ENCODE assay signal across 19 mouse cellular contexts in the genomic region with DNA sequence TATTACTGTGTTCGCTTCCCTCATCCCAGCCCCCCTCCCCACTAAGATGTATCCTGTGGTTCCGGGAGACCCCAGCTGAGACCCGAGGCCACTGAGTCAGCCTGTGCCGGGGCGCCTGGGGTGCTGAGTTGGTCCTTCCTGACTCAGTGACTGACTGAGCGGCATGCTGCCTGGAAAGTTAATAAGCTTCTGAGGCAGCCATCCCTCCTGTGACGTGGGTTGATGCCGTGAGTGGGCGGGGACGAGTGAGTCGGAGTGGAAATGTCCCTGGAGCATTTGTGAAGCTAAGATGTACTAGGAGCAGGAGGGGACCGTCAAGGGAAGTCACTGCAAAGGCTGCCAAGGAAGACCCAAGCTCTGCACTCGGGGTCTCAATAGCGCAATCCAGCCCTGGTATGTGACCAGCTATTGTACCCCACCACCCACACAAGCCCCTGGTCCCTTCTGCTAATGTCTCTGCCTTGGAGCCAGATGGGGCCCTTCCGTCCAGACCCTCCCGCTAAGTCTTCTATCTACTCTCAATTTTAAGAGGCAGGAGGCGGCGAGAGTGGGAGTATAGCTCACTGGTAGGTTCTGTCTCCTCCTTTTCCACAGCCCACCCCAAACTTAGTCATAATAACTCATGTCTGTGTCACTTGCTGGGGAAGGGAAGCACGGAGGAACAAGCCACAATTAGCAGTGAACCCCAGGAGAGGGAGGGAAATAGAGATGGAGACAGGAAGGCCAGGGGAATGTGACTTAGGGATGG. TPM values are rescaled to one million over a fixed set of nuclear protein-coding genes. Genes with fewer than 3 reads are reported as not detected.
DNase-seq lines count a peak whose midpoint lies in the region; ATAC-seq and TF ChIP-seq lines count a peak whose summit lies in the region.
"Had no signal": no experiment of that assay in that cellular context is flagged by ENCODE, and none has a peak within 500 bp of the region (broad histone marks: within the 10 kb centered on the region; RNA-seq: fewer than 3 reads in every experiment).

No protein-coding gene starts in this region.

- WGBS in hindbrain, embryonic 13.5 days = 81% methylated on average over 19 of the region's 19 CpGs
- 86% methylated on average over 19 of the region's 19 CpGs for WGBS in hindbrain, embryonic 10.5 days

- no peaks in the 10 kb centered on the region for H3K36me3 ChIP-seq in hindbrain, embryonic 13.5 days
- no peaks in the 10 kb centered on the region for H3K36me3 ChIP-seq in hindbrain, embryonic 10.5 days
- H3K36me3 ChIP-seq: embryonic facial prominence, embryonic 15.5 days; forebrain, embryonic 12.5 days; G1E; heart, embryonic 10.5 days had no signal

- peak; percentile 94 for ATAC-seq in frontal cortex, adult (ENCODE audit: low TSS enrichment)
- ATAC-seq in hindbrain, embryonic 13.5 days (ENCODE audit: low FRiP score) = no peak
- ATAC-seq: inflammation-experienced regulatory T-cells, adult 6 months had no signal

- intact Hi-C loops in left cerebral cortex, adult 2 months (cut with DNase I) = loop anchor here (1.0 kb wide), 1 partner anchor 76 kb away; no protein-coding TSS in a partner anchor

- H3K27ac ChIP-seq in left cerebral cortex, adult 2 months = peak overlapping the region; percentile 53
- H3K27ac ChIP-seq in hindbrain, embryonic 13.5 days = no peak overlapping the region
- no peak overlapping the region for H3K27ac ChIP-seq in hindbrain, embryonic 10.5 days
- H3K27ac ChIP-seq: embryonic facial prominence, embryonic 15.5 days; forebrain, embryonic 12.5 days; heart, embryonic 10.5 days; kidney, postnatal 0 days had no signal

- H3K4me1 ChIP-seq in hindbrain, embryonic 13.5 days (replicated peaks) = no peaks in the 10 kb centered on the region
- no peaks in the 10 kb centered on the region for H3K4me1 ChIP-seq in hindbrain, embryonic 10.5 days (replicated peaks)
- H3K4me1 ChIP-seq: forebrain, embryonic 12.5 days; heart, embryonic 10.5 days had no signal

- H3K4me3 ChIP-seq in left cerebral cortex, adult 2 months = no peak overlapping the region
- H3K4me3 ChIP-seq in hindbrain, embryonic 13.5 days = no peak overlapping the region
- H3K4me3 ChIP-seq in hindbrain, embryonic 10.5 days = no peak overlapping the region
- H3K4me3 ChIP-seq: embryonic facial prominence, embryonic 15.5 days; forebrain, embryonic 12.5 days; heart, embryonic 10.5 days had no signal

- H3K27me3 ChIP-seq in hindbrain, embryonic 13.5 days = no peaks in the 10 kb centered on the region
- H3K27me3 ChIP-seq in hindbrain, embryonic 10.5 days (ENCODE audit: insufficient read depth, poor library complexity, severe bottlenecking) = no peaks in the 10 kb centered on the region
- H3K27me3 ChIP-seq: embryonic facial prominence, embryonic 15.5 days; forebrain, embryonic 12.5 days had no signal

- no peak overlapping the region for H3K9ac ChIP-seq in hindbrain, embryonic 13.5 days
- H3K9ac ChIP-seq: embryonic facial prominence, embryonic 15.5 days; forebrain, embryonic 12.5 days had no signal

- peak; percentile 33 for DNase-seq in kidney, postnatal 14 days
- DNase-seq in kidney, postnatal 25 days = no peak
- peak; percentile 76 to 77 for DNase-seq in left cerebral cortex, adult 2 months (ENCODE audit: extremely low spot score in 1 of 2, low spot score in 2 of 2)
- DNase-seq in right cerebral cortex, postnatal 25 days = peak; percentile 66
- DNase-seq in hindbrain, embryonic 10.5 days (ENCODE audit: low spot score) = no peak
- no peak for DNase-seq in heart, adult 8-10 months (ENCODE audit: low spot score)
- DNase-seq: B cell, adult 2 months; heart, postnatal 36 days; lung, adult 18-20 months; thymus, postnatal 25 days had no signal

- H3K4me2 ChIP-seq in hindbrain, embryonic 13.5 days = no peak overlapping the region
- H3K4me2 ChIP-seq: embryonic facial prominence, embryonic 15.5 days; forebrain, embryonic 12.5 days had no signal

- H3K9me3 ChIP-seq in hindbrain, embryonic 13.5 days = no peaks in the 10 kb centered on the region
- no peaks in the 10 kb centered on the region for H3K9me3 ChIP-seq in hindbrain, embryonic 10.5 days
- H3K9me3 ChIP-seq: embryonic facial prominence, embryonic 15.5 days; forebrain, embryonic 12.5 days; G1E; heart, embryonic 10.5 days had no signal

- no peak for TF ChIP-seq CTCF in left cerebral cortex, adult 2 months (IDR thresholded peaks at IDR 0.05)

RNA-seq across cellular contexts. Expression of gene Mchr1, which starts 18.2 kb away (rescaled TPM):
- total RNA-seq in left cerebral cortex, adult 2 months (2021) = 10 to 100 TPM; 23.6 to 27.5 TPM
- polyA plus RNA-seq in hindbrain, embryonic 13.5 days (2015; fragmentation: Nextera tagmentation; extraction: Ambion mirVana) = 1.6 and 2.1 TPM in 2 replicates
- 0.14 and 0.22 TPM in 2 replicates for polyA plus RNA-seq in hindbrain, embryonic 10.5 days (2016; fragmentation: Nextera tagmentation; extraction: Ambion mirVana)
- total RNA-seq in heart, adult 8-10 months (2022) = not detected
- total RNA-seq: heart, postnatal 36 days; megakaryocyte progenitor cell, adult 5-6 weeks had no signal
- polyA plus RNA-seq: G1E; inflammation-experienced regulatory T-cells, adult 6 months had no signal

RNA-seq across cellular contexts. Expression of gene Mrtfa, which starts 26.5 kb away (rescaled TPM):
- total RNA-seq in left cerebral cortex, adult 2 months (2021) = 10 to 100 TPM; 71.2 to 75.8 TPM
- polyA plus RNA-seq in hindbrain, embryonic 13.5 days (2015; fragmentation: Nextera tagmentation; extraction: Ambion mirVana) = 22.9 and 28.6 TPM in 2 replicates
- polyA plus RNA-seq in hindbrain, embryonic 10.5 days (2016; fragmentation: Nextera tagmentation; extraction: Ambion mirVana) = 25.4 and 31.3 TPM in 2 replicates
- total RNA-seq in heart, adult 8-10 months (2022) = 1 to 10 TPM; 5.4 to 7.4 (median 6.7) TPM

Comparison
In these comparisons a context has a peak if more than half of its experiments do, and no peak if none do; other contexts are left out.
1. DNase-seq: peak in kidney, postnatal 14 days (single experiment), left cerebral cortex, adult 2 months (2 of 2) and right cerebral cortex, postnatal 25 days (single experiment); none in kidney, postnatal 25 days (0 of 2), hindbrain, embryonic 10.5 days (single experiment) and heart, adult 8-10 months (single experiment).
2. RNA of gene Mchr1, which starts 18.2 kb away (total RNA-seq): 23.6 to 27.5 TPM in left cerebral cortex, adult 2 months; not detected in heart, adult 8-10 months; every median in the first group is over 10 times any median in the second.
3. RNA of gene Mrtfa, which starts 26.5 kb away (total RNA-seq): 71.2 to 75.8 TPM in left cerebral cortex, adult 2 months; 5.4 to 7.4 TPM in heart, adult 8-10 months; every median in the first group is over 4 times any median in the second.